Mouse (Mus musculus): ENCODE results near the gene B4galnt2.

DNA sequence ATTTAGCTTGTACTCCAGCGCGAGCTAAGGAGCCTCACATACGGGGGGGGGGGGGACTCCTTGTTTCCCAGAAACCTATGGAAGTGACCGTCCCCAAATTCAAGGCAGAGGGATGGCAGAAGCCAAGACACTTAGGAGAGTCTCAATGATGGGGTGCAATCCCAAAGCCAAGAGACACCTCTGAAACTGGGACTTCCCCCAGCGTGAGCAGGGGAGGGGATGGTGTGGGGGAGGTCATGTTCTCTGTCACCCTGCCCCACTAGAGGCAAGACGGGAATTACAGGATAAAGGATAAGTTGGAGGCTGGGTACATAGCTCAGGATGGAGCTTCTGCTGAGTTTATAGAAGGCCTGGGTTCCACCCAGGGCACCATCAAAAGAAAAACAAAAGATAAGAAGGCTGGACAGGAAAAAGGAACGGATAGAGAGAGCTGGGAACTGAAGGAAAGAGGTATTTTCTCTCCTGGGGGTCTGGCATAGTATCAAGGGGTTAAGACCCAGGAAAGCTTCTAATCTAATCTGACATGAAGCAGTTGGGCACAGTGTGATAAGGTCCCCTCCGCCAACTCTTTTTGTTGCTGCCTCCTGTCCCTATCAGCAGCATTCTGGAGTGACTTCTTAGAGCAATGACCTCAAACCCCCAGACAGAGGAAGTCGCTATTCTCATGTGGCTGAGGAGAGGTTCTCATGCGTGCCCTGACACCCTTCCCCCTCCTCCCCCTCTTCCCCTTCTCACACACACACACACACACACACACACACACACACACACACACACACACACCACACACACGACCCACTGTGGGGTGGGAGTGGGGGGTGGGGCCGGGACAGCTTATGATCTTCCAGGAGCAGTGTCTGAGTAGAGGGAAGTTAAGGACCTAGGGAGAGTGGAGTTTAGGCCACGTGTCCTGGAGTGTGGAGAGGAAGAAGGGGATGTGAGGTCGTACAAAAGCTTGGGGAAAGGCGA lies 79.7 kb downstream of the B4galnt2 start:
- TF ChIP-seq POLR2A (IDR thresholded peaks at IDR 0.05; ENCODE audit: borderline replicate concordance, extremely low read depth, insufficient read depth, insufficient read length, poor library complexity, severe bottlenecking) = no peak
- TF ChIP-seq CTCF (IDR thresholded peaks at IDR 0.05; ENCODE audit: borderline replicate concordance, extremely low read depth, insufficient read depth, insufficient read length) = no peak
